Mouse (Mus musculus): ENCODE measurements at regions not wholly inside any gene's neighbourhood (a gene's known extent, or its start where the extent isn't known, plus 50 kb on each side); places are given as distances from the start of the nearest gene placed in this dataset.

GRCm38 (mm10) chr14:103938201-103938600 lies 94.0 kb upstream of the Ednrb start:
- no peak for DNase-seq (ENCODE audit: inconsistent age in 2 of 2, low spot score in 1 of 2)

- no peak for DNase-seq (ENCODE audit: inconsistent age in 2 of 2, low spot score in 1 of 2)
These were observed 93.5 kb upstream of the Ednrb start for GRCm38 (mm10) chr14:103937700-103938099.

- DNase-seq (ENCODE audit: inconsistent age in 2 of 2, low spot score in 1 of 2) = no peak
These were observed 89.6 kb upstream of the Ednrb start for GRCm38 (mm10) chr14:103933813-103934212.

- no peak for DNase-seq (ENCODE audit: inconsistent age in 2 of 2, low spot score in 1 of 2)
These were observed 88.0 kb upstream of the Ednrb start for GRCm38 (mm10) chr14:103932170-103932569.

GRCm38 (mm10) chr14:103929734-103930364 lies 85.6 kb upstream of the Ednrb start:
- DNase-seq (ENCODE audit: inconsistent age in 2 of 2, low spot score in 1 of 2) = no peak

- DNase-seq (ENCODE audit: inconsistent age in 2 of 2, low spot score in 1 of 2) = no peak
These were observed 85.0 kb upstream of the Ednrb start for GRCm38 (mm10) chr14:103929155-103929729.

- no peak for DNase-seq (ENCODE audit: inconsistent age in 2 of 2, low spot score in 1 of 2)
These were observed 76.0 kb upstream of the Ednrb start for GRCm38 (mm10) chr14:103920169-103920568.

GRCm38 (mm10) chr14:103919380-103919779 lies 75.2 kb upstream of the Ednrb start:
- DNase-seq (ENCODE audit: inconsistent age in 2 of 2, low spot score in 1 of 2) = peak; percentile 12 to 37

GRCm38 (mm10) chr14:103913453-103913852 lies 69.3 kb upstream of the Ednrb start:
- DNase-seq (ENCODE audit: inconsistent age in 2 of 2, low spot score in 1 of 2) = no peak

GRCm38 (mm10) chr14:103911707-103912106 lies 67.5 kb upstream of the Ednrb start:
- no peak for DNase-seq (ENCODE audit: inconsistent age in 2 of 2, low spot score in 1 of 2)

- no peak for DNase-seq (ENCODE audit: inconsistent age in 2 of 2, low spot score in 1 of 2)
These were observed 67.1 kb upstream of the Ednrb start for GRCm38 (mm10) chr14:103911280-103911679.

GRCm38 (mm10) chr14:103906417-103907070 lies 62.3 kb upstream of the Ednrb start:
- DNase-seq (ENCODE audit: inconsistent age in 2 of 2, low spot score in 1 of 2) = no peak

- no peak for DNase-seq (ENCODE audit: inconsistent age in 2 of 2, low spot score in 1 of 2)
These were observed 56.6 kb upstream of the Ednrb start for GRCm38 (mm10) chr14:103900817-103901216.

- DNase-seq (ENCODE audit: inconsistent age in 2 of 2, low spot score in 1 of 2) = peak; percentile 33 to 77
These were observed 55.1 kb upstream of the Ednrb start for GRCm38 (mm10) chr14:103899111-103899814.

GRCm38 (mm10) chr14:103898689-103899088 lies 54.5 kb upstream of the Ednrb start:
- no peak for DNase-seq (ENCODE audit: inconsistent age in 2 of 2, low spot score in 1 of 2)

- no peak for DNase-seq (ENCODE audit: inconsistent age in 2 of 2, low spot score in 1 of 2)
These were observed 51.1 kb upstream of the Ednrb start for GRCm38 (mm10) chr14:103895261-103895660.

All from adrenal gland, adult (tissue).